13 mouse cellular contexts compared by ENCODE assay signal in genomic region chr3:28564370-28565357, GRCm38 (mm10).
A peak's percentile ranks its signal among the peaks of the same experiment; 100 is the strongest.
DNase-seq lines count a peak whose midpoint lies in the region; ATAC-seq and TF ChIP-seq lines count a peak whose summit lies in the region.
"Had no signal": no experiment of that assay in that cellular context is flagged by ENCODE, and none has a peak within 500 bp of the region (broad histone marks: within the 10 kb centered on the region; RNA-seq: fewer than 3 reads in every experiment).

No protein-coding gene starts in this region.

- ATAC-seq in lung, postnatal 0 days, result no peak
- peak; percentile 93 for ATAC-seq in forebrain, embryonic 14.5 days

- no peaks in the 10 kb centered on the region for H3K36me3 ChIP-seq in lung, postnatal 0 days (ENCODE audit: insufficient read depth, low read length)
- H3K36me3 ChIP-seq in forebrain, embryonic 14.5 days (ENCODE audit: control insufficient read depth, insufficient read depth, low read length), result peaks cover 6% of the 10 kb centered on the region
- peaks cover 5% of the 10 kb centered on the region for H3K36me3 ChIP-seq in small intestine, adult 2 months (ENCODE audit: control insufficient read depth, insufficient read depth, low read length)
- H3K36me3 ChIP-seq: G1E had no signal

- H3K9me3 ChIP-seq in lung, postnatal 0 days (ENCODE audit: low read length), result no peaks in the 10 kb centered on the region
- H3K9me3 ChIP-seq in forebrain, embryonic 14.5 days (replicated peaks; ENCODE audit: control insufficient read depth, low read length), result no peaks in the 10 kb centered on the region
- H3K9me3 ChIP-seq: G1E; neural tube, embryonic 12.5 days had no signal

- no peak overlapping the region for H3K27ac ChIP-seq in lung, postnatal 0 days (ENCODE audit: low read length)
- peak overlapping the region; percentile 76 for H3K27ac ChIP-seq in forebrain, embryonic 14.5 days (ENCODE audit: low read depth, low read length)
- peak overlapping the region; percentile 50; the same call in 1 of the 2 replicates for H3K27ac ChIP-seq in small intestine, adult 2 months (ENCODE audit: insufficient read depth, low read depth, low read length)
- H3K27ac ChIP-seq: neural tube, embryonic 12.5 days had no signal

- peak; percentile 43 for TF ChIP-seq CTCF in lung, postnatal 0 days (IDR thresholded peaks at IDR 0.05)
- peak; percentile 26; the same call in 1 of the 2 replicates for TF ChIP-seq CTCF in small intestine, adult 2 months (IDR thresholded peaks at IDR 0.05; ENCODE audit: extremely low read depth, insufficient read length, insufficient replicate concordance, low read depth, low read length)

- WGBS in lung, postnatal 0 days, result 71% methylated on average over 12 of the region's 12 CpGs
- 50% methylated on average over 12 of the region's 12 CpGs for WGBS in forebrain, embryonic 14.5 days
- 75% methylated on average over 12 of the region's 12 CpGs for WGBS in small intestine, adult 2 months

- DNase-seq in frontal cortex, adult 2 months (ENCODE audit: extremely low spot score in 1 of 2, low spot score in 1 of 2), result peak; percentile 47 to 78
- DNase-seq in frontal cortex, postnatal 25 days (ENCODE audit: low spot score in 2 of 2), result no peak
- peak; percentile 19 for DNase-seq in lung, postnatal 0 days (ENCODE audit: low spot score)
- no peak for DNase-seq in lung, adult 18-20 months
- peak; percentile 85 for DNase-seq in forebrain, embryonic 14.5 days (ENCODE audit: low spot score)
- no peak for DNase-seq in urinary bladder, postnatal 36 days (ENCODE audit: low spot score in 2 of 2)
- DNase-seq in cerebellum, adult 11 months, result no peak
- DNase-seq: heart, postnatal 36 days; lung, postnatal 4 days had no signal

- H3K9ac ChIP-seq in lung, postnatal 0 days (replicated peaks; ENCODE audit: low read depth), result no peak overlapping the region
- H3K9ac ChIP-seq in forebrain, embryonic 14.5 days (ENCODE audit: low read length), result no peak overlapping the region
- H3K9ac ChIP-seq: neural tube, embryonic 12.5 days had no signal

- no peaks in the 10 kb centered on the region for H3K4me1 ChIP-seq in lung, postnatal 0 days (ENCODE audit: insufficient read depth, low read depth, low read length)
- H3K4me1 ChIP-seq in forebrain, embryonic 14.5 days (ENCODE audit: control insufficient read depth, insufficient read depth, low read length), result 0 out of 2 replicates have a peak, but pooled peaks cover 3% of the 10 kb centered on the region
- peaks cover 14% of the 10 kb centered on the region for H3K4me1 ChIP-seq in small intestine, adult 2 months (ENCODE audit: control insufficient read depth, insufficient read depth, insufficient read length, low read length)
- H3K4me1 ChIP-seq: neural tube, embryonic 12.5 days had no signal

- H3K4me2 ChIP-seq in lung, postnatal 0 days (replicated peaks; ENCODE audit: low read depth, low read length), result no peak overlapping the region
- no peak overlapping the region for H3K4me2 ChIP-seq in forebrain, embryonic 14.5 days (ENCODE audit: low read length)
- H3K4me2 ChIP-seq: neural tube, embryonic 12.5 days had no signal

- no peak for TF ChIP-seq POLR2A in small intestine, adult 2 months (IDR thresholded peaks at IDR 0.05; ENCODE audit: low read depth, low read length)

- no peaks in the 10 kb centered on the region for H3K27me3 ChIP-seq in lung, postnatal 0 days (replicated peaks; ENCODE audit: insufficient read depth, low read length)
- H3K27me3 ChIP-seq in forebrain, embryonic 14.5 days (replicated peaks; ENCODE audit: control insufficient read depth, insufficient read depth, low read length), result no peaks in the 10 kb centered on the region
- no peaks in the 10 kb centered on the region for H3K27me3 ChIP-seq in small intestine, adult 2 months (ENCODE audit: control insufficient read depth, insufficient read depth, low read length)
- H3K27me3 ChIP-seq: neural tube, embryonic 12.5 days had no signal

- no peak overlapping the region for H3K4me3 ChIP-seq in lung, postnatal 0 days (ENCODE audit: low read depth, low read length)
- no peak overlapping the region for H3K4me3 ChIP-seq in forebrain, embryonic 14.5 days (ENCODE audit: low read depth, low read length)
- H3K4me3 ChIP-seq in small intestine, adult 2 months (ENCODE audit: low read depth, low read length), result no peak overlapping the region
- H3K4me3 ChIP-seq: erythroblast, embryonic 14.5 days; neural tube, embryonic 12.5 days had no signal

- TF ChIP-seq EP300 in lung, postnatal 0 days (IDR thresholded peaks at IDR 0.05), result no peak

Comparison
In these comparisons a context has a peak if more than half of its experiments do, and no peak if none do; other contexts are left out.
1. DNase-seq: peak in frontal cortex, adult 2 months (2 of 2), lung, postnatal 0 days (single experiment) and forebrain, embryonic 14.5 days (single experiment); none in frontal cortex, postnatal 25 days (0 of 2), lung, adult 18-20 months (0 of 2), urinary bladder, postnatal 36 days (0 of 2) and cerebellum, adult 11 months (single experiment).